Mouse (Mus musculus) embryonic stem cell, embryonic (primary cell): ENCODE results near the gene Col24a1.

ENCODE experiments used
- CTCF ChIA-PET, 4 experiments: fragments of 300-600 bp in 2 of 4; fragments of 350-600 bp in 2 of 4; sonication (Branson Sonifier 250); formaldehyde crosslinking; loops; one replicate each; lab custom pipeline; 2022; ENCODE audit warnings: inconsistent platforms in 2 of 4; lab: Charles Lee
- POLR2A ChIA-PET, 4 experiments: fragments of 300-600 bp in 2 of 4; fragments of 350-600 bp in 2 of 4; sonication (Branson Sonifier 250); formaldehyde crosslinking; loops; one replicate each; lab custom pipeline; 2022; ENCODE audit warnings: antibody characterized with exemption in 4 of 4, inconsistent platforms in 1 of 4; lab: Charles Lee

Gene Col24a1

DNA sequence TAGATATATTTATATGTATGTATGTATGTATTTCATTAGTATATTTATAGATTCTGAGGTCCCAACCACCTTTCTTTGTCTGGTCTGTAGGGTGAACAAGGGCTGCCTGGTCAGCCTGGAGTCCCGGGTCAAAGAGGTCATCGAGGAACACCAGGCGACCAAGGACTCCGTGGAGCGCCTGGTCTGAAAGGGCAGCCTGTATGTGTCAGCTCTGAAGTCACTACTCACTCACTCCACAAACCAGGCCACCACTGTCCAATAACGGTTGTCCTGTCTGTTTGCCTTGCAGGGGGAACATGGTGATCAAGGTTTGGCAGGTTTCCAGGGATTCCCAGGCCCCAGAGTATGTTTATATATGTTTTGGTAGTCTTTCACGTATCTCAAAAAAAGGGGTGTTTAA, 216.3 kb downstream of the Col24a1 start:
- ChIA-PET CTCF (no interaction called here), POLR2A (interaction anchor here in 1 of 4 experiments (0.5 kb wide), 1 partner anchor 411 kb away, joined by 4 read pairs; no protein-coding TSS in a partner anchor)

DNA sequence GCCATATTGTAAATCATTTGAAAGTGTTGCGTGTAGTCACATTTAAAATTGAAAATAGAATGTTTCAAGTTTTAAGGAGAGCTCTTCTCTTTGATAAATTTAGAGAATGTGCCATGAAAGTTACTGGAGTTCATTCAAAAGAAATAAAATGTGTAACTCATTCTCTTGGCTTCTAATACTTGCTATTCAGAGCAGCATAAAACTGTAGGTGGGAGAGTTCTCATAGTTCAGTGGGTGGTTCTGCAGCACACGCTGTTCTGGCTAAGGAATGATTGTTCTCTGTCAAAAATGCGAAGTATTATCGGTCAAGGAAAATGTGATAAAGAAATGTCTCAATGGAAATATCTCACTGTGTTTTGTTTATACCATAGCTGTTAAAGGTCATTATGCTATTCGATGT, 221.9 kb downstream of the Col24a1 start:
- POLR2A ChIA-PET, result no interaction called here
- CTCF ChIA-PET, result no interaction called here

- ChIA-PET CTCF (no interaction called here), POLR2A (interaction anchor here in 2 of 4 experiments (0.5 to 0.6 kb wide), 2 partner anchors 109 to 149 kb away, joined by 3 to 6 read pairs; no protein-coding TSS in a partner anchor)
Observed at GRCm38 (mm10) chr3:145521528-145522080, 229.3 kb downstream of the Col24a1 start.

GRCm38 (mm10) chr3:145522311-145522710, 230.0 kb downstream of the Col24a1 start:
- CTCF ChIA-PET, result no interaction called here
- POLR2A ChIA-PET, result no interaction called here

DNA sequence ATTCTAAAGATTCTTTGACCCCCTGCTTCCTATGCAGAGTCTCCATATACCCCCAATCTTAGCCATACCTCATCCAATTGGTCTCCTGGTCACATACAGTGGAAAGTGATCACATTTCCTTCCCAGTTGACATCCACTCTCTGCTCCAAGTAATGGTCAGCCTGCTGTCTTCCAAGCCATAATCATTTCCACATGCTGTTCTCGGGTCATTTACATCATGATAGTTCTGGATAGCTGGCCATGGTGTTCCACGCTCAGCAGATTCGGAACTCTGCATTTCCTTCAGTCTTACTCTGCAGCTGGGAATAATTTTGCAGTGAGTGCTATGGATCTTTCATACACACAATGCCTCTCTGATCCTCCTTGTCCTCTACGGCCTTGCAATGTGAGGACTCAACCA, 233.0 kb downstream of the Col24a1 start:
- ChIA-PET POLR2A (no interaction called here), CTCF (no interaction called here)

DNA sequence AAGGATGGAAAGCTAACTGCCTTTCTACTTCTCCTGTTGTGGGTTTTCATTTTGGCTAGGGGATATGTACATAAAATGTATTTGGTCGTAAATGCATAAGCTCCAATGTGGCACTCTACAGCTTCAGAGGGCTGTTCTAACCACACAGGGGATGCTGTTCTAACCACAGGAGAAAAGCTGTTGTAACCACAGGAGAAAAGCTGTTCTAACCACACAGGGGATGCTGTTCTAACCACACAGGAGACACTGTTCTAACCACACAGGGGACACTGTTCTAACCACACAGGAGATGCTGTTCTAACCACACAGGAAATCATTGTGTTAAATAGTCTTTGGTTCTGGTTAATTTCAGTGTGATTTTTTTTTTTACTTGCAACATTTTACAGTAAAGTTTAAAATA, 245.6 kb downstream of the Col24a1 start:
- ChIA-PET POLR2A (no interaction called here), CTCF (no interaction called here)

DNA sequence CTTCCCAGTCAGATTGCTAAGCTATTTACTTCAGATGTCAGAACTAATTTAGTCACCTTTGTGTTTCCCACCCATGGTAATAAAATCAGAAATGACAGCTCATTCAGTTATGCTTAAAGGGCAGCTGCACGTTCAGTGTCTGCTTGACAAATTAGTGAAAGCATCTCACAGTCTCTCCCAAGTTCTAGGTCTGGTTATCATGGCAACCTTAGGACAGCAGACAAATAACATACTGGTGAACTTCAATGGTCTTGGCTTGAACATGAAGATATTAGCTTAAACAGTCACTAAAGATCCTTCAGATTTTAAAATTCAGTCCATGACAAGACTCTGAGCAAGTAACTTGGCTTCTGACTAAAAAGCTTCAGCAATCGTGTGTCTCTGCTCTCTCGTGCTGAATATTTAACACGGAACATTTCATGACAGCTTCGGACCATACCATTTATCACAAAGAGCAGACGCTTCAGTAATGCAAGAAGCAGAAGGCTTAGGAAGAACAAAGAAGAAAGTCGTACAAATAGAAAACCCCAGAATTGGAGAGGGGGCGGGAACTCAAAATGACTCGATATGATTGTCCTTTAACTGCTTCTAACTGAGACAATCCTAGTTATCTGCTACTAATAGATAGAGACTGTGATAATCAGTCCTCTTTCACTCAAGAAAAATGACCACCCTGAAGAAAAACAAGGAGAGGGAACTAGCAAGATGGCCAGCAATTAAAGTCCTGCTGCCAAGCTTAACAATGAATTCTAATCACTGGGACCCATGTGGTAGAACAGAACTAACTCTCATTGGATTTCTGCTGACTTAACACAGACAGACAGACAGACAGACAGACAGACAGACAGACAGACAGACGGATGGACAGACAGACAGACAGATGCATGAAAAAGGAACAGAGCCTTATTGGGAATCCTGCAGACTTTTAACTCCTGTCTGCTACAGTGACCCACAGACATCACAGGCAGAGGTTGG, 256.5 kb downstream of the Col24a1 start:
- ChIA-PET POLR2A (no interaction called here), CTCF (interaction anchor here in 1 of 4 experiments (0.6 kb wide), 1 partner anchor 362 kb away, joined by 13 read pairs; no protein-coding TSS in a partner anchor)

GRCm38 (mm10) chr3:145550216-145550615, 257.9 kb downstream of the Col24a1 start:
- ChIA-PET POLR2A (no interaction called here), CTCF (no interaction called here)

DNA sequence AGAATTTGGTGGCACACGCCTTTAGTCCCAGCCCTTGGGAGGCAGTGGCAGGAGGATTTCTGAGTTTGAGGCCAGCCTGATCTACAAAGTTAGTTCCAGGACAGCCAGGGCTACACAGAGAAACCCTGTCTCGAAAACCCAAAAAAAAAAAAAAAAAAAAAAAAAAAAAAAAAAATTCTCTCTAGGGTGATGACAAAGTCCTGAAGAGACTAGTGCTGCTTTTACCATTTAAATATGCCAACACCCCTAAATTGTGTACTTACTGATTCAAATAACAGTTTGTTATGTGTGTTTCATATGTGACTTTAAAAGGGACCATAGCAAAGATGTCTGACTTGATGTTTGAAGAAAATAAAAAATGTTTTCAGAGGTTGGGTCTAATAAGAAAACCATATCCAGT, 262.1 kb downstream of the Col24a1 start:
- CTCF ChIA-PET, result no interaction called here
- POLR2A ChIA-PET, result no interaction called here

GRCm38 (mm10) chr3:145556206-145556605, 263.9 kb downstream of the Col24a1 start:
- ChIA-PET CTCF (interaction anchor here in 2 of 4 experiments (0.6 to 0.7 kb wide), 2 partner anchors 357 to 862 kb away, joined by 3 to 6 read pairs; no protein-coding TSS in a partner anchor), POLR2A (no interaction called here)

- POLR2A ChIA-PET, result no interaction called here
- CTCF ChIA-PET, result no interaction called here
Observed at GRCm38 (mm10) chr3:145559675-145560074, 267.4 kb downstream of the Col24a1 start.

GRCm38 (mm10) chr3:145560117-145560516, 267.8 kb downstream of the Col24a1 start:
- ChIA-PET POLR2A (no interaction called here), CTCF (interaction anchor here in 1 of 4 experiments (0.6 kb wide), 1 partner anchor 33 kb away, joined by 12 read pairs; no protein-coding TSS in a partner anchor)

- CTCF ChIA-PET, result no interaction called here
- POLR2A ChIA-PET, result no interaction called here
Observed at GRCm38 (mm10) chr3:145574468-145574867, 282.2 kb downstream of the Col24a1 start.

DNA sequence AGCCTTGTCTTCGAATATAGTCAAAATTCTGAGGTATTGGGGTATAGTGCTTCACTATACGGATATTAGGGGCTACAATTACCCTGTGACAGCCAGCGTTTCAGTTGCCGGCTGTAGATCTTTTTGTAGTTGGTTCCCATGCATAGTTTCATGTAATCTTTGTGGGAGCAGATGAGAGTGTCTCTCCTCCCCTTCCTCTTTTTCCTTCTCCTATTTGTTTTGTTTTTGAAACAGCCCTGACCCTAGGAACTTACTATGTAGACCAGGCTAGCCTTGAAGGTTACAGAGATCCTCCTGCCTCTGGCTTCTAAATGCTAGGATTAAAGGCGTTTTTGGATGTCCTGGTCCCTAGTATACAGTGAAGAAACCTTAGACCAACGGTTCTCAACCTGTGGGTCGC, 283.1 kb downstream of the Col24a1 start:
- ChIA-PET POLR2A (interaction anchor here in 1 of 4 experiments (0.6 to 1.0 kb wide), 2 partner anchors 79 to 349 kb away, joined by 3 to 4 read pairs; no protein-coding TSS in a partner anchor), CTCF (no interaction called here)

GRCm38 (mm10) chr3:145575743-145576481, 283.6 kb downstream of the Col24a1 start, which contains the start of gene Znhit6:
TSS of gene Znhit6 (plus strand) at chr3:145576205.
- POLR2A ChIA-PET, result interaction anchor here in 3 of 4 experiments (0.6 to 1.3 kb wide), 10 partner anchors 10 to 437 kb away, joined by 3 to 7 read pairs (median 3); partner anchors contain the start of gene Ccn1 (in 1 of the 3)
- CTCF ChIA-PET, result interaction anchor here in 1 of 4 experiments (1.0 kb wide), 2 partner anchors 164 to 362 kb away, joined by 3 to 5 read pairs; partner anchors contain the start of gene 2410004B18Rik

GRCm38 (mm10) chr3:145576482-145576822, 284.2 kb downstream of the Col24a1 start:
- POLR2A ChIA-PET, result interaction anchor here in 3 of 4 experiments (0.7 to 1.3 kb wide), 8 partner anchors 9 to 438 kb away, joined by 3 to 7 read pairs (median 4); partner anchors contain the start of gene Ccn1 (in 1 of the 3)
- CTCF ChIA-PET, result interaction anchor here in 1 of 4 experiments (1.0 kb wide), 2 partner anchors 164 to 361 kb away, joined by 3 to 5 read pairs; partner anchors contain the start of gene 2410004B18Rik

- ChIA-PET POLR2A (interaction anchor here in 2 of 4 experiments (0.7 to 1.3 kb wide), 2 partner anchors 75 to 336 kb away, joined by 4 to 7 read pairs; no protein-coding TSS in a partner anchor), CTCF (no interaction called here)
Observed at GRCm38 (mm10) chr3:145576876-145577275, 284.6 kb downstream of the Col24a1 start.

GRCm38 (mm10) chr3:145583043-145583442, 290.8 kb downstream of the Col24a1 start:
- ChIA-PET POLR2A (interaction anchor here in 1 of 4 experiments (0.6 kb wide), 1 partner anchor 17 kb away, joined by 3 read pairs; no protein-coding TSS in a partner anchor), CTCF (interaction anchor here in 1 of 4 experiments (0.7 kb wide), 1 partner anchor 8 kb away, joined by 3 read pairs; no protein-coding TSS in a partner anchor)
